Mouse (Mus musculus): ENCODE results near the gene Gnao1. TPM values are rescaled to one million over a fixed set of nuclear protein-coding genes. Genes with fewer than 3 reads are reported as not detected.
A peak's percentile ranks its signal among the peaks of the same experiment; 100 is the strongest.

Gene Gnao1
- total RNA-seq, 1 experiment: 1.1 TPM

DNA sequence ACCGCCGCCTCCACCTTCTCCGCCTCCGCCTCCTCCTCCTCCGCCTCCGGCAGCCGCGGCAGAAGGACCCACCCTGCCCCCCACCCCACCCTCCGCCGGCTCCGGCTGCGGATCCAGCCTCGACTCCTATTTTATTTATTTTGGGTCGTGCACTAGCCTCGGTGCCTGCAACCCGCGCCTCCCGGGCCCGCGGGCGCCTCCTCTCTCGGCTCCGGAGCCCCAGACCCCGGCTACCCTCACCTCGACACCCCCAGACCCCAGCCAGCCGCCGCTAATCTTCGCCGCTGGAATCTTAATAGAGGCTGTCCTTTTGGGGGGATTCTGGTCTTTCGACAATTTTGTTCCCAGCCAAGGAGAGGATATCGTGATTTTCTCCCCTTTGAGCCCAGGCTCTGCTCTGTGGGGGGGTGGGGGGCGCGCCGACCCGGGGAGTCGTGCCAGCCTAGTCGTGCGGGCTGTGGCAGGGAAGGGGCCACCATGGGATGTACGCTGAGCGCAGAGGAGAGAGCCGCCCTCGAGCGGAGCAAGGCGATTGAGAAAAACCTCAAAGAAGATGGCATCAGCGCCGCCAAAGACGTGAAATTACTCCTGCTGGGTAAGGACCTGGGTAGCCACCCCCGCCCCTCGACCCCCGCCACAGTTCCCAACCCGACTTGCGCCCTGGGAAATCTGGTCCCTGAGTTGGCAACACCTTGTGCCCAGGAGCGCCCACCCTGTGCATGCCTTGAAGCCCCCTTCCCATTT is 1.3 kb downstream of the Gnao1 start:
- Histone ChIP-seq H3K9me3 (ENCODE audit: control insufficient read depth, insufficient read depth, low read depth, low read length) (no peaks in the 10 kb centered on the region), H3K4me3 (ENCODE audit: insufficient read depth in 1 of 2, low read depth in 1 of 2, low read length in 2 of 2, poor library complexity in 1 of 2, severe bottlenecking in 1 of 2) (peak overlapping the region; percentile 85 to 93), H3K4me1 (ENCODE audit: control insufficient read depth in 2 of 2, insufficient read depth in 2 of 2, low read length in 2 of 2, poor library complexity in 1 of 2) (peaks cover 0 to 2% of the 10 kb centered on the region in 2 experiments; a peak in 2 of 4 replicates), H3K27ac (ENCODE audit: insufficient read depth, low read depth, low read length, poor library complexity, severe bottlenecking) (no peak overlapping the region), H3K36me3 (ENCODE audit: control insufficient read depth, insufficient read depth, low read length, poor library complexity, severe bottlenecking) (no peaks in the 10 kb centered on the region), H3K9ac (ENCODE audit: insufficient read depth, low read depth, low read length, poor library complexity, severe bottlenecking) (peak overlapping the region; percentile 84)
- TF ChIP-seq HCFC1 (IDR thresholded peaks at IDR 0.05; ENCODE audit: borderline replicate concordance, insufficient read depth, low read length): no peak
- TF ChIP-seq CHD2 (IDR thresholded peaks at IDR 0.05; ENCODE audit: low read depth, low read length): no peak
- no peak for TF ChIP-seq ZNF384 (IDR thresholded peaks at IDR 0.05; ENCODE audit: low read depth, low read length)
- TF ChIP-seq ZC3H11A (IDR thresholded peaks at IDR 0.05; ENCODE audit: borderline replicate concordance, low read depth, low read length): no peak
- TF ChIP-seq MAFK (IDR thresholded peaks at IDR 0.05; ENCODE audit: insufficient read depth, low read depth, low read length): no peak
- DNase-seq (ENCODE audit: low read depth, low spot score): peak; percentile 12
- in situ Hi-C loops (cut with MboI; ENCODE audit: low sequenced_read_pairs in 2 of 2, unreplicated experiment in 2 of 2): no loop called here

DNA sequence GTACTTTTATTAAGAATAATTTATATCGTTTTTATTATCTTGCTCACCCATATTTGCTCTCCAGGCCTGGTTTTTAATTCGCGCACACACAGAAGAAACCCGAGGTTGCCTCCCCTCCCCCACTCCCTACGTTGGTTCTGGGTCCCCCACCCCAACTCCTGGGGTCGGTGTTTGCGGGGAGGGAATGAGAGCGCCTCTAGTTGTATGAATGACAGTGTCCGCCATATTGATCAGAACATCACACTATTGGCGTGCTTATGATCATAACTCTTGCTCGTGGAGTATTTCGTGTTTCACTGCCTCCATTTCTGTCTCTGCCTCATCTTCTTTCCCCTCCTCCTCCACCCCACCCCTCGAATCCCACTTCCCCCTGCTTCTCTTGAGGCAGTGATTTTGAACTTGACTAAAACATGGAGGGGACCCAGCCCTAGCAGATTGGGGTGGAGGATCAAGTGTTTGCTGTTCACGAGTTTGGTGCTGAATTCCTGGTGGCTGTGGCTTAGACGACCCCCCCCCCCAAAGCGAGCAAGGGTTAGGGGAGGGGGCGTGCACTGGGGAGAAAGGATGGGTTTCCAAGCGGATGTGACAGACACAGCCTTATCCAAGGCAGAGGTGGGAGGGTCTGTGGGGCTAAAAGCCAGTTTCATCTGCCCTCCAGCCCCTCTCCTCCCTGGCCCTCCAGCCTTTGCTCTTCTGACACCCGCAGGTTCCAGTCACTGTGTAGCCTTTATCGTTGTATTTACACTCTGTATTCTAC is 2.1 kb downstream of the Gnao1 start:
- TF ChIP-seq HCFC1 (IDR thresholded peaks at IDR 0.05; ENCODE audit: borderline replicate concordance, insufficient read depth, low read length): no peak
- TF ChIP-seq ZC3H11A (IDR thresholded peaks at IDR 0.05; ENCODE audit: borderline replicate concordance, low read depth, low read length): no peak
- TF ChIP-seq MAFK (IDR thresholded peaks at IDR 0.05; ENCODE audit: insufficient read depth, low read depth, low read length): no peak
- TF ChIP-seq ZNF384 (IDR thresholded peaks at IDR 0.05; ENCODE audit: low read depth, low read length): no peak
- TF ChIP-seq CHD2 (IDR thresholded peaks at IDR 0.05; ENCODE audit: low read depth, low read length): no peak
- no peak for DNase-seq (ENCODE audit: low read depth, low spot score)
- H3K4me3 ChIP-seq (ENCODE audit: insufficient read depth in 1 of 2, low read depth in 1 of 2, low read length in 2 of 2, poor library complexity in 1 of 2, severe bottlenecking in 1 of 2): peak overlapping the region in 1 of 2 experiments; percentile 85; a peak in 1 of 4 replicates
- peaks cover 0 to 2% of the 10 kb centered on the region in 2 experiments; a peak in 2 of 4 replicates for H3K4me1 ChIP-seq (ENCODE audit: control insufficient read depth in 2 of 2, insufficient read depth in 2 of 2, low read length in 2 of 2, poor library complexity in 1 of 2)
- H3K27ac ChIP-seq (ENCODE audit: insufficient read depth, low read depth, low read length, poor library complexity, severe bottlenecking): no peak overlapping the region
- no peaks in the 10 kb centered on the region; the same call in 1 of the 2 replicates for H3K36me3 ChIP-seq (ENCODE audit: control insufficient read depth, insufficient read depth, low read length, poor library complexity, severe bottlenecking)
- in situ Hi-C loops (cut with MboI; ENCODE audit: low sequenced_read_pairs in 2 of 2, unreplicated experiment in 2 of 2): no loop called here
- no peaks in the 10 kb centered on the region for H3K9me3 ChIP-seq (ENCODE audit: control insufficient read depth, insufficient read depth, low read depth, low read length)
- no peak overlapping the region for H3K9ac ChIP-seq (ENCODE audit: insufficient read depth, low read depth, low read length, poor library complexity, severe bottlenecking)

GRCm38 (mm10) chr8:93812566-93813404 is 3.0 kb downstream of the Gnao1 start:
- H3K9me3 ChIP-seq (ENCODE audit: control insufficient read depth, insufficient read depth, low read depth, low read length): no peaks in the 10 kb centered on the region
- in situ Hi-C loops (cut with MboI; ENCODE audit: low sequenced_read_pairs in 2 of 2, unreplicated experiment in 2 of 2): no loop called here
- no peak for TF ChIP-seq ZC3H11A (IDR thresholded peaks at IDR 0.05; ENCODE audit: borderline replicate concordance, low read depth, low read length)
- no peak for TF ChIP-seq HCFC1 (IDR thresholded peaks at IDR 0.05; ENCODE audit: borderline replicate concordance, insufficient read depth, low read length)
- TF ChIP-seq MAFK (IDR thresholded peaks at IDR 0.05; ENCODE audit: insufficient read depth, low read depth, low read length): no peak
- TF ChIP-seq ZNF384 (IDR thresholded peaks at IDR 0.05; ENCODE audit: low read depth, low read length): no peak
- TF ChIP-seq CHD2 (IDR thresholded peaks at IDR 0.05; ENCODE audit: low read depth, low read length): no peak
- peaks cover 0 to 2% of the 10 kb centered on the region in 2 experiments; a peak in 2 of 4 replicates for H3K4me1 ChIP-seq (ENCODE audit: control insufficient read depth in 2 of 2, insufficient read depth in 2 of 2, low read length in 2 of 2, poor library complexity in 1 of 2)
- H3K4me3 ChIP-seq (ENCODE audit: insufficient read depth in 1 of 2, low read depth in 1 of 2, low read length in 2 of 2, poor library complexity in 1 of 2, severe bottlenecking in 1 of 2): no peak overlapping the region
- no peaks in the 10 kb centered on the region; the same call in 1 of the 2 replicates for H3K36me3 ChIP-seq (ENCODE audit: control insufficient read depth, insufficient read depth, low read length, poor library complexity, severe bottlenecking)
- no peak overlapping the region for H3K27ac ChIP-seq (ENCODE audit: insufficient read depth, low read depth, low read length, poor library complexity, severe bottlenecking)
- no peak for DNase-seq (ENCODE audit: low read depth, low spot score)
- no peak overlapping the region for H3K9ac ChIP-seq (ENCODE audit: insufficient read depth, low read depth, low read length, poor library complexity, severe bottlenecking)

- in situ Hi-C loops (cut with MboI; ENCODE audit: low sequenced_read_pairs in 2 of 2, unreplicated experiment in 2 of 2): no loop called here
- Histone ChIP-seq H3K9ac (ENCODE audit: insufficient read depth, low read depth, low read length, poor library complexity, severe bottlenecking) (no peak overlapping the region), H3K9me3 (ENCODE audit: control insufficient read depth, insufficient read depth, low read depth, low read length) (no peaks in the 10 kb centered on the region), H3K4me3 (ENCODE audit: insufficient read depth in 1 of 2, low read depth in 1 of 2, low read length in 2 of 2, poor library complexity in 1 of 2, severe bottlenecking in 1 of 2) (no peak overlapping the region), H3K36me3 (ENCODE audit: control insufficient read depth, insufficient read depth, low read length, poor library complexity, severe bottlenecking) (no peaks in the 10 kb centered on the region; the same call in 1 of the 2 replicates), H3K27ac (ENCODE audit: insufficient read depth, low read depth, low read length, poor library complexity, severe bottlenecking) (no peak overlapping the region), H3K4me1 (ENCODE audit: control insufficient read depth in 2 of 2, insufficient read depth in 2 of 2, low read length in 2 of 2, poor library complexity in 1 of 2) (peaks cover 0 to 2% of the 10 kb centered on the region in 2 experiments; a peak in 2 of 4 replicates)
- DNase-seq (ENCODE audit: low read depth, low spot score): peak; percentile 63
- TF ChIP-seq CHD2 (IDR thresholded peaks at IDR 0.05; ENCODE audit: low read depth, low read length) (no peak), ZC3H11A (IDR thresholded peaks at IDR 0.05; ENCODE audit: borderline replicate concordance, low read depth, low read length) (no peak), HCFC1 (IDR thresholded peaks at IDR 0.05; ENCODE audit: borderline replicate concordance, insufficient read depth, low read length) (no peak)
Measured at GRCm38 (mm10) chr8:93813405-93813761, 3.6 kb downstream of the Gnao1 start.

Data from ES-E14 (cell line).